Mouse (Mus musculus) small intestine, adult 2 months (tissue): Measurements from ENCODE around the gene Matn4.

Experiments used
- CTCF ChIP-seq: fragments of 200-500 bp; IDR thresholded peaks from 2 replicates; pipeline ENCODE4 v1.5.1; 2012; ENCODE audit warnings: low read depth, mild to moderate bottlenecking, control low read depth, inconsistent platforms, low read length, moderate library complexity, mixed read lengths; ENCODE audit not compliant: insufficient replicate concordance, insufficient read length; ENCODE audit errors: extremely low read depth
- POLR2A ChIP-seq: fragments of 200-500 bp; IDR thresholded peaks from 2 replicates; pipeline ENCODE4 v1.6.1; 2012; ENCODE audit warnings: low read depth, mild to moderate bottlenecking, control low read depth, inconsistent platforms, low read length, moderate library complexity

- TF ChIP-seq CTCF = no peak
- TF ChIP-seq POLR2A = no peak
Measured at GRCm38 (mm10) chr2:164383656-164384399, 21.1 kb downstream of the Matn4 start.
